Mouse (Mus musculus): Measurements from ENCODE around the gene Ccdc28a.

DNA sequence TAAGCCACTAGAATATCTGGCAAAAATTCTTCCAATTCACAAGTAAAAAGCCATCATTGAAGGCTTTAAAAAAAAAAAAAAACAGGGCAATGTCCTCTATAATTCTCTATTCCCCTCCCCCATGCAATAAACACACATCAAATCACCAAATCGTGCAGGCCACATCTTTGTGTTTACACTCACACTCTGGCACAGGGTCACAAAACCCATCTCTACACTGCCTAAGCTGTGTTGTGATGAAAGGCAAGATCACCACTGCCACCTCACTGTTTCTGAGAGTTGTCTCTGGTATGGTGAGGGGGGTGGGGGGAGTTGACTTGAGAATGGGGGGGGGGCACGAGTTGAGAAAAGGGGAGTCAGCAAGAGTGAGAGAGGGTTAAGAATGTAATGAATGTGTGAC lies 57.5 kb downstream of the Ccdc28a start:
- TF ChIP-seq EP300 (IDR thresholded peaks at IDR 0.05; ENCODE audit: insufficient read depth, low read depth, low read length) (no peak), POLR2A (IDR thresholded peaks at IDR 0.05; ENCODE audit: insufficient read depth, low read depth, low read length) (no peak)

All from heart, adult 2 months (tissue).